Mouse (Mus musculus): Measurements from ENCODE around the gene Ksr2. TPM values are rescaled to one million over a fixed set of nuclear protein-coding genes. Genes with fewer than 3 reads are reported as not detected.

Gene Ksr2
- polyA plus RNA-seq, 1 experiment from 2014 or later, result 7.5 TPM

- H3K9me3 ChIP-seq (ENCODE audit: control insufficient read depth, low read length), result no peaks in the 10 kb centered on the region
- WGBS, result 78% methylated on average over 11 of the region's 11 CpGs
- H3K36me3 ChIP-seq (ENCODE audit: control insufficient read depth, insufficient read depth), result no peaks in the 10 kb centered on the region
- no peak for ATAC-seq
- no peaks in the 10 kb centered on the region for H3K4me1 ChIP-seq (replicated peaks; ENCODE audit: control insufficient read depth, insufficient read depth, low read length)
- no peak overlapping the region for H3K9ac ChIP-seq (replicated peaks; ENCODE audit: low read depth, low read length)
- H3K27me3 ChIP-seq (replicated peaks; ENCODE audit: control insufficient read depth, insufficient read depth, low read length), result no peaks in the 10 kb centered on the region
- no peak overlapping the region for H3K4me3 ChIP-seq (replicated peaks; ENCODE audit: low read length)
- no peak overlapping the region for H3K4me2 ChIP-seq (ENCODE audit: low read length)
- H3K27ac ChIP-seq (ENCODE audit: low read length), result no peak overlapping the region
These were observed 388.3 kb downstream of the Ksr2 start for GRCm38 (mm10) chr5:117802071-117802521.

GRCm38 (mm10) chr5:117803551-117803950 lies 389.8 kb downstream of the Ksr2 start:
- no peaks in the 10 kb centered on the region for H3K36me3 ChIP-seq (ENCODE audit: control insufficient read depth, insufficient read depth)
- WGBS, result 56% methylated on average over 7 of the region's 7 CpGs
- H3K4me2 ChIP-seq (ENCODE audit: low read length), result no peak overlapping the region
- H3K27me3 ChIP-seq (replicated peaks; ENCODE audit: control insufficient read depth, insufficient read depth, low read length), result no peaks in the 10 kb centered on the region
- no peak overlapping the region for H3K4me3 ChIP-seq (replicated peaks; ENCODE audit: low read length)
- H3K27ac ChIP-seq (ENCODE audit: low read length), result no peak overlapping the region
- no peak overlapping the region for H3K9ac ChIP-seq (replicated peaks; ENCODE audit: low read depth, low read length)
- no peaks in the 10 kb centered on the region for H3K4me1 ChIP-seq (replicated peaks; ENCODE audit: control insufficient read depth, insufficient read depth, low read length)
- no peak for ATAC-seq
- no peaks in the 10 kb centered on the region for H3K9me3 ChIP-seq (ENCODE audit: control insufficient read depth, low read length)

GRCm38 (mm10) chr5:117810930-117811329 lies 397.1 kb downstream of the Ksr2 start:
- no peak for ATAC-seq
- Histone ChIP-seq H3K4me1 (replicated peaks; ENCODE audit: control insufficient read depth, insufficient read depth, low read length) (no peaks in the 10 kb centered on the region), H3K36me3 (ENCODE audit: control insufficient read depth, insufficient read depth) (no peaks in the 10 kb centered on the region), H3K4me2 (ENCODE audit: low read length) (no peak overlapping the region), H3K27me3 (replicated peaks; ENCODE audit: control insufficient read depth, insufficient read depth, low read length) (no peaks in the 10 kb centered on the region), H3K27ac (ENCODE audit: low read length) (no peak overlapping the region), H3K9ac (replicated peaks; ENCODE audit: low read depth, low read length) (no peak overlapping the region), H3K4me3 (replicated peaks; ENCODE audit: low read length) (no peak overlapping the region), H3K9me3 (ENCODE audit: control insufficient read depth, low read length) (no peaks in the 10 kb centered on the region)
- WGBS, result 87% methylated on average over 7 of the region's 7 CpGs

- no peak overlapping the region for H3K9ac ChIP-seq (replicated peaks; ENCODE audit: low read depth, low read length)
- H3K4me1 ChIP-seq (replicated peaks; ENCODE audit: control insufficient read depth, insufficient read depth, low read length), result no peaks in the 10 kb centered on the region
- no peak for ATAC-seq
- no peaks in the 10 kb centered on the region for H3K27me3 ChIP-seq (replicated peaks; ENCODE audit: control insufficient read depth, insufficient read depth, low read length)
- no peak overlapping the region for H3K27ac ChIP-seq (ENCODE audit: low read length)
- H3K36me3 ChIP-seq (ENCODE audit: control insufficient read depth, insufficient read depth), result no peaks in the 10 kb centered on the region
- no peak overlapping the region for H3K4me2 ChIP-seq (ENCODE audit: low read length)
- H3K9me3 ChIP-seq (ENCODE audit: control insufficient read depth, low read length), result no peaks in the 10 kb centered on the region
- no peak overlapping the region for H3K4me3 ChIP-seq (replicated peaks; ENCODE audit: low read length)
- WGBS, result 78% methylated on average over 6 of the region's 6 CpGs
These were observed 405.0 kb downstream of the Ksr2 start for GRCm38 (mm10) chr5:117818800-117819199.

GRCm38 (mm10) chr5:117820445-117820844 lies 406.6 kb downstream of the Ksr2 start:
- Histone ChIP-seq H3K9ac (replicated peaks; ENCODE audit: low read depth, low read length) (no peak overlapping the region), H3K4me2 (ENCODE audit: low read length) (no peak overlapping the region), H3K36me3 (ENCODE audit: control insufficient read depth, insufficient read depth) (no peaks in the 10 kb centered on the region), H3K27ac (ENCODE audit: low read length) (no peak overlapping the region), H3K4me1 (replicated peaks; ENCODE audit: control insufficient read depth, insufficient read depth, low read length) (no peaks in the 10 kb centered on the region), H3K27me3 (replicated peaks; ENCODE audit: control insufficient read depth, insufficient read depth, low read length) (no peaks in the 10 kb centered on the region), H3K9me3 (ENCODE audit: control insufficient read depth, low read length) (no peaks in the 10 kb centered on the region), H3K4me3 (replicated peaks; ENCODE audit: low read length) (no peak overlapping the region)
- no peak for ATAC-seq
- 77% methylated on average over 7 of the region's 7 CpGs for WGBS

- Histone ChIP-seq H3K4me1 (replicated peaks; ENCODE audit: control insufficient read depth, insufficient read depth, low read length) (no peaks in the 10 kb centered on the region), H3K9me3 (ENCODE audit: control insufficient read depth, low read length) (no peaks in the 10 kb centered on the region), H3K4me2 (ENCODE audit: low read length) (no peak overlapping the region), H3K4me3 (replicated peaks; ENCODE audit: low read length) (no peak overlapping the region), H3K36me3 (ENCODE audit: control insufficient read depth, insufficient read depth) (no peaks in the 10 kb centered on the region), H3K27ac (ENCODE audit: low read length) (no peak overlapping the region), H3K27me3 (replicated peaks; ENCODE audit: control insufficient read depth, insufficient read depth, low read length) (no peaks in the 10 kb centered on the region), H3K9ac (replicated peaks; ENCODE audit: low read depth, low read length) (no peak overlapping the region)
- 90% methylated on average over 9 of the region's 9 CpGs for whole genome bisulfite sequencing
- no peak for ATAC-seq
These were observed 410.0 kb downstream of the Ksr2 start for GRCm38 (mm10) chr5:117823811-117824210.

- H3K4me2 ChIP-seq (ENCODE audit: low read length), result no peak overlapping the region
- no peak for ATAC-seq
- H3K27me3 ChIP-seq (replicated peaks; ENCODE audit: control insufficient read depth, insufficient read depth, low read length), result no peaks in the 10 kb centered on the region
- no peak overlapping the region for H3K27ac ChIP-seq (ENCODE audit: low read length)
- no peaks in the 10 kb centered on the region for H3K4me1 ChIP-seq (replicated peaks; ENCODE audit: control insufficient read depth, insufficient read depth, low read length)
- no peaks in the 10 kb centered on the region for H3K36me3 ChIP-seq (ENCODE audit: control insufficient read depth, insufficient read depth)
- 75% methylated on average over 5 of the region's 5 CpGs for WGBS
- no peaks in the 10 kb centered on the region for H3K9me3 ChIP-seq (ENCODE audit: control insufficient read depth, low read length)
- H3K9ac ChIP-seq (replicated peaks; ENCODE audit: low read depth, low read length), result no peak overlapping the region
- no peak overlapping the region for H3K4me3 ChIP-seq (replicated peaks; ENCODE audit: low read length)
These were observed 410.7 kb downstream of the Ksr2 start for GRCm38 (mm10) chr5:117824486-117824885.

Other genes starting within 250 kb of the Ksr2 start
- gene Pebp1, start 126.4 kb upstream of the Ksr2 start, polyA plus RNA-seq (2015; fragmentation: Nextera tagmentation; extraction: Ambion mirVana), result 1,113 and 1,180 TPM in 2 replicates
- 1.5 and 2.1 TPM in 2 replicates for gene Vsig10, start 94.9 kb upstream of the Ksr2 start, polyA plus RNA-seq (2015; fragmentation: Nextera tagmentation; extraction: Ambion mirVana)
- 216 and 227 TPM in 2 replicates for gene Wsb2, start 56.7 kb upstream of the Ksr2 start, polyA plus RNA-seq (2015; fragmentation: Nextera tagmentation; extraction: Ambion mirVana)
- 40.7 and 53.5 TPM in 2 replicates for gene Rfc5, start 25.0 kb upstream of the Ksr2 start, polyA plus RNA-seq (2015; fragmentation: Nextera tagmentation; extraction: Ambion mirVana)

All from forebrain, embryonic 16.5 days (tissue).